Mouse (Mus musculus) intestine, embryonic 16.5 days (tissue): ENCODE results near the gene Slc25a34. TPM values are rescaled to one million over a fixed set of nuclear protein-coding genes. Genes with fewer than 3 reads are reported as not detected.

ENCODE experiments used
- ATAC-seq: fragments of 200-750 bp; cut with Nextera tagmentation; 2 replicates; pipeline ENCODE4 v1.8.0; 2017; ENCODE audit warnings: moderate TSS enrichment, moderate library complexity
- H3K27ac ChIP-seq: fragments of 300-500 bp; sonication (generic); 2 replicates; pipeline ENCODE4 v1.5.1; 2014; ENCODE audit warnings: mild to moderate bottlenecking, low read length
- H3K27me3 ChIP-seq: fragments of 300-500 bp; sonication (generic); replicated peaks from 2 replicates; pipeline ENCODE4 v1.6.1; 2014; ENCODE audit warnings: low read length, control low read depth, mixed read lengths; ENCODE audit not compliant: control insufficient read depth, insufficient read depth
- H3K36me3 ChIP-seq: fragments of 300-500 bp; sonication (generic); 2 replicates; pipeline ENCODE4 v1.6.1; 2014; ENCODE audit warnings: low read length, control low read depth; ENCODE audit not compliant: control insufficient read depth, insufficient read depth
- H3K4me1 ChIP-seq: fragments of 300-500 bp; sonication (generic); 2 replicates; pipeline ENCODE4 v1.6.1; 2014; ENCODE audit warnings: low read length, control low read depth, mixed read lengths; ENCODE audit not compliant: control insufficient read depth, insufficient read depth
- H3K4me2 ChIP-seq: fragments of 300-500 bp; sonication (generic); 2 replicates; pipeline ENCODE4 v1.6.1; 2014; ENCODE audit warnings: low read depth, low read length, control low read depth
- H3K4me3 ChIP-seq: fragments of 300-500 bp; sonication (generic); 2 replicates; pipeline ENCODE4 v1.5.1; 2014; ENCODE audit warnings: mild to moderate bottlenecking, low read length
- H3K9ac ChIP-seq: fragments of 300-500 bp; sonication (generic); 2 replicates; pipeline ENCODE4 v1.6.1; 2014; ENCODE audit warnings: low read depth, low read length
- H3K9me3 ChIP-seq: fragments of 300-500 bp; sonication (generic); 2 replicates; pipeline ENCODE4 v1.6.1; 2016; ENCODE audit warnings: low read length, control low read depth; ENCODE audit not compliant: control insufficient read depth
- WGBS: fragments of 180-500 bp; shearing (Covaris S2); extraction: QIAGEN DNeasy Blood & Tissue Kit; methylation state at CpG from one replicate; pipeline ENCODE4 v1.1.7; 2014; 5-methylcytosine and 5-hydroxymethylcytosine counted together
- polyA plus RNA-seq: library from polyadenylated mRNA; unstranded; fragments of >200 nt; fragmentation: Nextera tagmentation; extraction: Ambion mirVana; gene quantifications from 2 replicates; pipeline ENCODE4 v1.2.1, GENCODE M21; 2015

The Slc25a34 gene
- polyA plus RNA-seq, 1 experiment from 2014 or later: 7.4 TPM

DNA sequence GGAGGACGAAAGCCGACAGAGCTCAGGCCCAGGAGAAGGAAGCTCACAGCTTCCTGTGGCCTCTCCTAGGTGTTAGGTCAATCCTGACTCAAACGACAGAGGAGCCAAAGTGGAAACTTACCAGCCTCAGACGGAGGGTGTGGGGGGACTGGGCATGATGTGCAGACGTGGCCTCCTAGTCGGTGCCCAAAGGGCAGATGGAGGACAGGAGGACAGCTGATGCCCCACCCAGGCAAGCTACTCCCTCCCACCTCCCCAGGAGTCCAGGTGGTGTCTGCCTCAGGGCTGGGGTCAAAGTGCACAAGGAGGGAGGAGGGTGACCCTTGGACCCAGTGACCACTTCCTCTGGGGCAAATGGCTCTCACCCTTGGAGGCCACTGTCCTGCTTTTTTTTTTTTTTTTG, 52.3 kb downstream of the Slc25a34 start:
- Histone ChIP-seq H3K4me2 (no peak overlapping the region), H3K27me3 (no peaks in the 10 kb centered on the region), H3K9me3 (no peaks in the 10 kb centered on the region), H3K9ac (peak overlapping the region; percentile 45; the same call in 1 of the 2 replicates), H3K4me3 (no peak overlapping the region), H3K4me1 (peaks cover 40% of the 10 kb centered on the region), H3K27ac (no peak overlapping the region), H3K36me3 (no peaks in the 10 kb centered on the region)
- no peak for ATAC-seq
- 53% methylated on average over 6 of the region's 6 CpGs for WGBS

GRCm38 (mm10) chr4:141570821-141571220, 52.8 kb downstream of the Slc25a34 start:
- Histone ChIP-seq H3K9ac (no peak overlapping the region), H3K4me2 (no peak overlapping the region), H3K9me3 (no peaks in the 10 kb centered on the region), H3K27ac (no peak overlapping the region), H3K4me3 (no peak overlapping the region), H3K27me3 (no peaks in the 10 kb centered on the region), H3K36me3 (no peaks in the 10 kb centered on the region), H3K4me1 (peaks cover 40% of the 10 kb centered on the region)
- no peak for ATAC-seq
- WGBS: 78% methylated on average over 1 of the region's 1 CpGs

GRCm38 (mm10) chr4:141570004-141570403, 53.6 kb downstream of the Slc25a34 start:
- Histone ChIP-seq H3K36me3 (no peaks in the 10 kb centered on the region), H3K27ac (no peak overlapping the region)
- WGBS: 65% methylated on average over 6 of the region's 6 CpGs

DNA sequence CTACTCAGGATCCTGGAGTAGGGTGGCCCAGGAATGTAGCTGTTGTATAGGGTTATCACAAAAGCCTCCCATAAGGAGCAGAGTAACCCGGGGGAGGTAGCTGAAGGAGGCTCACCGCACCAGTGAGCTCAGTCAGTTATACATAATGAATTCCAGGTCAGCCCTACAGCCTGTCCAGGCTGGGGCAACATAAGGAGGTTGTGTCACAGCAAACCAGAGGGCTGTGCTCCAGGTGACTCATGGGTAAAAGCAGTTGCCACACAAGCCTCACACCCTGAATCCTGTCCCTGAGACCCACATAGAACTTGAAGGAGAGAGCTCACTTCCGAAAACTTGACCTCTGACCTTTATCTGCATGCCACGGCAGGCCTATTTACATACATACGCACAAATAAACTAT, 54.7 kb downstream of the Slc25a34 start:
- H3K27me3 ChIP-seq: no peaks in the 10 kb centered on the region
- H3K9me3 ChIP-seq: no peaks in the 10 kb centered on the region
- 88% methylated on average over 5 of the region's 5 CpGs for WGBS
- no peak overlapping the region for H3K27ac ChIP-seq
- H3K4me3 ChIP-seq: no peak overlapping the region
- H3K36me3 ChIP-seq: no peaks in the 10 kb centered on the region
- H3K9ac ChIP-seq: no peak overlapping the region
- no peak overlapping the region for H3K4me2 ChIP-seq
- no peak for ATAC-seq
- H3K4me1 ChIP-seq: peaks cover 30% of the 10 kb centered on the region

More at GRCm38 (mm10) chr4:141570004-141570403, 53.6 kb downstream of the Slc25a34 start:
- H3K27me3 ChIP-seq: no peaks in the 10 kb centered on the region
- peaks cover 38% of the 10 kb centered on the region for H3K4me1 ChIP-seq
- no peak for ATAC-seq
- H3K9ac ChIP-seq: no peak overlapping the region
- no peaks in the 10 kb centered on the region for H3K9me3 ChIP-seq
- no peak overlapping the region for H3K4me2 ChIP-seq
- H3K4me3 ChIP-seq: no peak overlapping the region

Other genes starting within 250 kb of the Slc25a34 start
- gene Clcnka, start 225.1 kb downstream of the Slc25a34 start, polyA plus RNA-seq: 0.13 and 0.15 TPM in 2 replicates
- 0.24 TPM in 1 of 2 replicates, not detected in the other for gene Clcnkb, start 207.8 kb downstream of the Slc25a34 start, polyA plus RNA-seq
- gene Hspb7, start 203.0 kb downstream of the Slc25a34 start, polyA plus RNA-seq: 5.3 and 6.6 TPM in 2 replicates
- gene Srarp, start 187.7 kb downstream of the Slc25a34 start, polyA plus RNA-seq: not detected in 2 replicates
- 21.5 and 27.2 TPM in 2 replicates for gene Zbtb17, start 179.2 kb downstream of the Slc25a34 start, polyA plus RNA-seq
- gene Spen, start 85.2 kb downstream of the Slc25a34 start, polyA plus RNA-seq: 6.2 and 6.3 TPM in 2 replicates
- gene Fblim1, start 17.7 kb downstream of the Slc25a34 start, polyA plus RNA-seq: 63.8 and 66.2 TPM in 2 replicates
- 31.7 and 36.4 TPM in 2 replicates for gene Tmem82, start 5.2 kb downstream of the Slc25a34 start, polyA plus RNA-seq
- 5.5 and 5.9 TPM in 2 replicates for gene Plekhm2, start 41.1 kb upstream of the Slc25a34 start, polyA plus RNA-seq
- gene Rsc1a1, start 61.8 kb upstream of the Slc25a34 start, polyA plus RNA-seq: not detected in 2 replicates
- gene Ddi2, start 99.6 kb upstream of the Slc25a34 start, polyA plus RNA-seq: 16.5 and 17.2 TPM in 2 replicates
- 65.6 and 72.2 TPM in 2 replicates for gene Agmat, start 122.9 kb upstream of the Slc25a34 start, polyA plus RNA-seq
- 4.2 and 4.3 TPM in 2 replicates for gene Dnajc16, start 167.1 kb upstream of the Slc25a34 start, polyA plus RNA-seq
- gene Casp9, start 169.8 kb upstream of the Slc25a34 start, polyA plus RNA-seq: 21.3 and 24.1 TPM in 2 replicates
- 455 and 890 TPM in 2 replicates for gene Cela2a, start 202.3 kb upstream of the Slc25a34 start, polyA plus RNA-seq
- gene Ctrc, start 222.5 kb upstream of the Slc25a34 start, polyA plus RNA-seq: 0.29 and 0.87 TPM in 2 replicates